Mouse (Mus musculus) thymus, adult 2 months (tissue): ENCODE measurements at regions not wholly inside any gene's neighbourhood (a gene's known extent, or its start where the extent isn't known, plus 50 kb on each side); places are given as distances from the start of the nearest gene placed in this dataset.

ENCODE experiments used
- DNase-seq: peaks from one replicate; pipeline ENCODE4 v3.0.0; 2021
- H3K27ac ChIP-seq: fragments of 200-500 bp; 2 replicates; pipeline ENCODE4 v1.5.1; 2012; ENCODE audit warnings: low read length, control low read depth; ENCODE audit not compliant: control insufficient read depth, insufficient read depth
- H3K27me3 ChIP-seq: fragments of 200-500 bp; 2 replicates; pipeline ENCODE4 v1.6.1; 2012; ENCODE audit warnings: mild to moderate bottlenecking, low read length, moderate library complexity, mixed read lengths; ENCODE audit not compliant: control insufficient read depth, insufficient read depth
- H3K36me3 ChIP-seq: fragments of 200-500 bp; 2 replicates; pipeline ENCODE4 v1.6.1; 2012; ENCODE audit warnings: mild to moderate bottlenecking, low read length, moderate library complexity; ENCODE audit not compliant: control insufficient read depth, insufficient read depth
- H3K4me1 ChIP-seq: fragments of 200-500 bp; replicated peaks from 2 replicates; pipeline ENCODE4 v1.6.1; 2012; ENCODE audit warnings: low read length; ENCODE audit not compliant: control insufficient read depth, insufficient read depth
- H3K4me3 ChIP-seq: fragments of 200-500 bp; 2 replicates; pipeline ENCODE4 v1.5.1; 2012; ENCODE audit warnings: mild to moderate bottlenecking, low read length, control low read depth, moderate library complexity; ENCODE audit not compliant: control insufficient read depth, insufficient read depth
- CTCF ChIP-seq: fragments of 200-500 bp; IDR thresholded peaks from 2 replicates; pipeline ENCODE4 v1.5.1; 2012; ENCODE audit warnings: mild to moderate bottlenecking, control low read depth, low read length, moderate library complexity, borderline replicate concordance; ENCODE audit not compliant: control insufficient read depth, poor library complexity, insufficient read depth; ENCODE audit errors: extremely low read depth
- POLR2A ChIP-seq: fragments of 200-500 bp; IDR thresholded peaks from 2 replicates; pipeline ENCODE4 v1.6.1; 2012; ENCODE audit warnings: mild to moderate bottlenecking, low read length, control low read depth, moderate library complexity; ENCODE audit not compliant: control insufficient read depth, poor library complexity, insufficient read depth; ENCODE audit errors: extremely low read depth
- WGBS: fragments of 180-500 bp; shearing (Covaris S2); methylation state at CpG from one replicate; pipeline ENCODE4 v1.1.7; 2018; 5-methylcytosine and 5-hydroxymethylcytosine counted together

DNA sequence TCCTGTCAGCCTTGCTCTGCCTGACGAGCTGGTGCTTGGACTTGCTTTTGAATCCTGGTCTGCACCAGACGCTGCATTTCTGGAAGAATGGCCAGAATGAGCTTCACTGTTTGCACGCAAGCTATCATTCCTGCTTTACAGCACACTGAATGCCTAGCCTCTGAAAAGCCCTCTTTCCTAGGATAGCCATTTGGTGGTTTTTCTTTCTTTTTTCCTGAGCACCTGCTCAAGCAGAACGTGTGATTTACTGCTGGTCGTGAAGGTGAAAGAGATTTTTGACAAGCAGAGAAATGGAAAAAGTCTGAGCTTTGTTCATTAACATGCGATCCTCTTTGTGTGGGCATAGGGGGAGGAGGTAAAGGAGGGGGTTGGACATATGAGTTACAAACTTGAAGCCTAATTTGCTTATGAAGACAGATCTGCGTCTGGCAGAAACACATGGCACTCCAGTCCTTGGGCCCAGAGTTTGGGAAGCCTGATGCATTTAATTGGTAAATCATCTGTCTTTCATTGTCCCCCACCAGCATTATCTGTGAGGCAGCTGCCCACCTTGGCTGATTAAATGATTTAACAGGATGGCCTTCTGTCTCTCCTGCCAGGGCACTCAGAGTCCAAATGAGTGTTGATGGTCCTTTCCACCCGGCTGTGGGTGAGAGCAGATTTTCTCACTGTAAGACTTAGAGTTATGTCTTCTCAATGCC lies 457.1 kb upstream of the Plxna2 start:
- H3K27ac ChIP-seq = no peak overlapping the region
- WGBS = 66% methylated on average over 8 of the region's 8 CpGs
- H3K4me3 ChIP-seq = no peak overlapping the region
- no peaks in the 10 kb centered on the region for H3K27me3 ChIP-seq
- no peaks in the 10 kb centered on the region for H3K36me3 ChIP-seq
- no peaks in the 10 kb centered on the region for H3K4me1 ChIP-seq
- no peak for DNase-seq
- TF ChIP-seq POLR2A = no peak

GRCm38 (mm10) chr1:194157268-194157667 lies 460.8 kb upstream of the Plxna2 start:
- no peaks in the 10 kb centered on the region for H3K4me1 ChIP-seq
- no peak overlapping the region for H3K4me3 ChIP-seq
- H3K36me3 ChIP-seq = no peaks in the 10 kb centered on the region
- no peak for TF ChIP-seq CTCF
- no peak for TF ChIP-seq POLR2A
- H3K27me3 ChIP-seq = no peaks in the 10 kb centered on the region
- 85% methylated on average over 6 of the region's 6 CpGs for WGBS
- no peak overlapping the region for H3K27ac ChIP-seq
- no peak for DNase-seq

- Histone ChIP-seq H3K4me3 (no peak overlapping the region), H3K27me3 (no peaks in the 10 kb centered on the region), H3K4me1 (no peaks in the 10 kb centered on the region), H3K27ac (no peak overlapping the region), H3K36me3 (no peaks in the 10 kb centered on the region)
- TF ChIP-seq CTCF (no peak), POLR2A (no peak)
- no peak for DNase-seq
- WGBS = 36% methylated on average over 11 of the region's 11 CpGs
Measured at GRCm38 (mm10) chr1:194148416-194149364, 469.3 kb upstream of the Plxna2 start.

DNA sequence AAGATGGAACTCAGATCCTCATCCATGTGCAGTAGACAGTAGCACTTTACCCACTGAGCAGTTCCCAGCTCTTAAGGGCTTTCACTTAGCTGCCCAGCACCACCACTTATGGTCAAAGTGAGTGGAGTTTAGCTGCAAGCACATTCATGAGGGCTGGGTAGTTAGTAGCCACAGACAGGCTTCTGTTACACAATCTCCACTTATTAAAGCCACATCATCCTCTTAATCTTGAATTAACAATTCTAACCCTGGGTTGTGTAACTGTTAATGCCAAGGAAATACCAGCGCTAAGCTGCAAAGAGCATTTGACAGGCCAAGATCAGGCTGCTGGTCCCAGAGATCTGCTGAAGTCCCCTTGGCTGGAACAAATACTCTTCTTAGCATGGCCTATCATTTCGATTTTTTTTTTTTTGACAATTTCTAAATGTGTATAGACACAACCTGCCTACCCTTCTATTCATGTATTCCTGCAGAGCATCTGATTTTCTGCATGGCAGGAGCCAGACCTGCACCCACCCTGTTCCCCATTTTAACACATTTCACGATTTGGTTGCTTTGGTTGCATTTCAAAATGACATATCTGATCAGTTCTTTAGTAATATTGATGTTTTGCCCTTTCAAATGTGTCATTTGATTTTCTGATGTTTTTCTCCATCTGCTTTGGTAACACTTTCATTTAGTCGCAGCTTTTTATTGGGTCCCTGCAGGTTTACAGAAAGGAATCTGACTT lies 500.2 kb upstream of the Plxna2 start:
- Histone ChIP-seq H3K36me3 (no peaks in the 10 kb centered on the region), H3K4me1 (no peaks in the 10 kb centered on the region), H3K27me3 (no peaks in the 10 kb centered on the region), H3K27ac (no peak overlapping the region), H3K4me3 (no peak overlapping the region)
- no peak for DNase-seq
- TF ChIP-seq CTCF (no peak), POLR2A (no peak)
- 80% methylated on average over 4 of the region's 4 CpGs for WGBS

GRCm38 (mm10) chr1:194114399-194114798 lies 503.6 kb upstream of the Plxna2 start:
- 93% methylated on average over 1 of the region's 1 CpGs for WGBS
- Histone ChIP-seq H3K4me3 (no peak overlapping the region), H3K4me1 (no peaks in the 10 kb centered on the region), H3K36me3 (no peaks in the 10 kb centered on the region), H3K27me3 (no peaks in the 10 kb centered on the region), H3K27ac (no peak overlapping the region)
- no peak for TF ChIP-seq CTCF
- DNase-seq = no peak

DNA sequence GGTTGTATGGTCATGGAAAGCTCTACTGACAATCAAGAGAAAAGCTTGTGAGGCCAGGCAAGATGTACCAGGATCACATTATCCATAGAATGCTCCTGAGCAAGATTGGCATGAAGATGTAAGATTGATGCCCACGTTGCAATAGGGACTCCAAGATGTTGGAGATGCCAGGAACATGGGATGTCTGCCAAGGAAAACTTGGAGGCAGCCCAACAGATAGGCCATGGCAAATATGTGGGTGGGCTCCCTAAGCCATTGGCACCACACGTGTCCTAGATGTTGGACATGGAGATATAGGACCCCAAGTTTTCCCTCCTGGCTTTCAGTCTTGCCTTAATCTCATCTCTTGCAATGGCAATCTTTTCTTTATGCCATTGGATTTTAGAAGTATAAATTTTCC lies 506.1 kb upstream of the Plxna2 start:
- Histone ChIP-seq H3K4me1 (no peaks in the 10 kb centered on the region), H3K4me3 (no peak overlapping the region), H3K27me3 (no peaks in the 10 kb centered on the region), H3K27ac (no peak overlapping the region), H3K36me3 (no peaks in the 10 kb centered on the region)
- TF ChIP-seq POLR2A (no peak), CTCF (no peak)
- no peak for DNase-seq
- 85% methylated on average over 2 of the region's 2 CpGs for WGBS
